Mouse (Mus musculus) heart, adult 2 months (tissue): ENCODE data around the gene Uspl1. TPM values are rescaled to one million over a fixed set of nuclear protein-coding genes. Genes with fewer than 3 reads are reported as not detected.
"Not testable (repeated sequence)": the region's sequence is repeated elsewhere in the genome, so short reads cannot be mapped to it uniquely, and the experiment has no call there.

Experiments
- DNase-seq, 2 experiments: peaks; one replicate each; pipeline ENCODE4 v3.0.0; 2021
- H3K27ac ChIP-seq: fragments of 200-600 bp; 2 replicates; pipeline ENCODE4 v1.8.1; 2022
- H3K27me3 ChIP-seq: fragments of 200-500 bp; 2 replicates; pipeline ENCODE4 v1.6.1; 2012; ENCODE audit warnings: mild to moderate bottlenecking, low read length, inconsistent platforms, mixed read lengths; ENCODE audit not compliant: control insufficient read depth, insufficient read depth
- H3K36me3 ChIP-seq: fragments of 200-500 bp; 2 replicates; pipeline ENCODE4 v1.6.1; 2012; ENCODE audit warnings: low read length, inconsistent platforms; ENCODE audit not compliant: control insufficient read depth, insufficient read depth
- H3K4me1 ChIP-seq: fragments of 200-500 bp; 2 replicates; pipeline ENCODE4 v1.6.1; 2011; ENCODE audit warnings: low read length; ENCODE audit not compliant: control insufficient read depth, insufficient read depth
- H3K4me3 ChIP-seq: fragments of 200-600 bp; 2 replicates; pipeline ENCODE4 v1.8.1; 2022
- H3K79me2 ChIP-seq: fragments of 200-500 bp; replicated peaks from 2 replicates; pipeline ENCODE4 v1.6.1; 2012; ENCODE audit warnings: mild to moderate bottlenecking, inconsistent platforms, low read length, moderate library complexity, mixed read lengths; ENCODE audit not compliant: control insufficient read depth, insufficient read depth
- H3K9ac ChIP-seq: fragments of 200-500 bp; 2 replicates; pipeline ENCODE4 v1.6.1; 2012; ENCODE audit warnings: low read depth, mild to moderate bottlenecking, control low read depth, inconsistent platforms, low read length, mixed read lengths
- CTCF ChIP-seq: fragments of 200-600 bp; IDR thresholded peaks from 2 replicates; pipeline ENCODE4 v1.8.1; 2022; ENCODE audit warnings: antibody characterized with exemption, mild to moderate bottlenecking, moderate library complexity
- EP300 ChIP-seq: fragments of 200-500 bp; IDR thresholded peaks from 2 replicates; pipeline ENCODE4 v1.6.1; 2011; ENCODE audit warnings: low read depth, low read length, control low read depth; ENCODE audit not compliant: insufficient read depth
- POLR2A ChIP-seq: fragments of 200-500 bp; IDR thresholded peaks from 2 replicates; pipeline ENCODE4 v1.6.1; 2011; ENCODE audit warnings: mild to moderate bottlenecking, low read depth, low read length, control low read depth; ENCODE audit not compliant: insufficient read depth
- WGBS: fragments of 180-500 bp; shearing (Covaris S2); methylation state at CpG from one replicate; pipeline ENCODE4 v1.1.7; 2018; 5-methylcytosine and 5-hydroxymethylcytosine counted together
- intact Hi-C: fragments of 180-260 bp; cut with DNase I; formaldehyde crosslinking; loops from one replicate; pipeline ENCODE4 v1.15.1; 2025
- polyA plus RNA-seq: library from polyadenylated mRNA; depleted of rRNA; stranded (reverse); fragments of >200 nt; gene quantifications from 2 replicates; pipeline ENCODE4 v1.2.3, GENCODE M21; 2012
- total RNA-seq, 2 experiments: library from RNA; stranded (reverse); gene quantifications; 2 replicates each; pipeline ENCODE4 v1.2.3; 2021

Uspl1 gene
- total and polyA plus RNA-seq, 3 experiments, result 7.4 to 21.0 (median 17.5) TPM

DNA sequence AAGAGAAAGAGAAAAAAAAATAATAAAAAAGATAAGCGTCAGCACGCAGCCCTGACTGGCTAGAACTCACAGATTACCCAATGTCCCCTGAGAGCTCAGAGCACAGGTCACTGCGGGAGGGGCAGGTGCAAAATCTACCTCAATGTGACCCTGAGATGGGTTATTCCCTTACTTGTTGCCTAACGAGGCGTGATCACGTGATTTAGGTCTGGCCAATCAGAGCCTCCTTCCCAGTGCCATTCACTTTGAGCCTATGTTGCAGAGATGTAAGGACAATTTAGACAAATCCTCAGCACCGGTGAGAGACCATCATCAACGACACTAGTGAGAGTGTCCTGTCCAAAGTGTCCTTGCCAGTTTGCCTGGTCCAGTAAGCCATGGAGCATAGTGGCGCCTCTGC is 43.8 kb upstream of the Uspl1 start:
- 69% methylated on average over 9 of the region's 9 CpGs for WGBS

DNA sequence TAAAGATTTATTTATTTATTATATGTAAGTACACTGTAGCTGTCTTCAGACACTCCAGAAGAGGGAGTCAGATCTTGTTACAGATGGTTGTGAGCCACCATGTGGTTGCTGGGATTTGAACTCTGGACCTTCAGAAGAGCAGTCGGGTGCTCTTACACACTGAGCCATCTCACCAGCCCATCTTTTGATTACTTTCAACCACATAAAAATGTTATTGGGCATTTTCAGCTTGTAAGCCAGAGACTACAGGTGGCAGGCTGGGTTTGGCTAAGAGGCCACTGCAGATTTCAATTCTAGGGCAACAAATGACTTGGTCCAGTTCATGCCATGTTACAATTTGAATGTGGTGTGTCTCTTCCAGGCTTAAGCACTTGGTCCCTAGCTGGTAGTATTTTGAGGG is 43.0 kb upstream of the Uspl1 start:
- H3K27me3 ChIP-seq, H3K4me3 ChIP-seq, H3K4me1 ChIP-seq, DNase-seq, H3K9ac ChIP-seq, H3K79me2 ChIP-seq, H3K27ac ChIP-seq, intact Hi-C loops, H3K36me3 ChIP-seq: not testable (repeated sequence)
- WGBS, result 96% methylated on average over 1 of the region's 1 CpGs

More for the DNA sequence above, 43.8 kb upstream of the Uspl1 start:
- no peaks in the 10 kb centered on the region for H3K36me3 ChIP-seq
- peaks cover 2% of the 10 kb centered on the region; the same call in 1 of the 2 replicates for H3K4me1 ChIP-seq
- no peak for DNase-seq
- H3K9ac ChIP-seq, result no peak overlapping the region
- no peak overlapping the region for H3K4me3 ChIP-seq
- intact Hi-C loops, result no loop called here
- TF ChIP-seq POLR2A (no peak), CTCF (no peak)
- H3K27ac ChIP-seq, result no peak overlapping the region
- H3K27me3 ChIP-seq, result no peaks in the 10 kb centered on the region
- H3K79me2 ChIP-seq, result no peaks in the 10 kb centered on the region

DNA sequence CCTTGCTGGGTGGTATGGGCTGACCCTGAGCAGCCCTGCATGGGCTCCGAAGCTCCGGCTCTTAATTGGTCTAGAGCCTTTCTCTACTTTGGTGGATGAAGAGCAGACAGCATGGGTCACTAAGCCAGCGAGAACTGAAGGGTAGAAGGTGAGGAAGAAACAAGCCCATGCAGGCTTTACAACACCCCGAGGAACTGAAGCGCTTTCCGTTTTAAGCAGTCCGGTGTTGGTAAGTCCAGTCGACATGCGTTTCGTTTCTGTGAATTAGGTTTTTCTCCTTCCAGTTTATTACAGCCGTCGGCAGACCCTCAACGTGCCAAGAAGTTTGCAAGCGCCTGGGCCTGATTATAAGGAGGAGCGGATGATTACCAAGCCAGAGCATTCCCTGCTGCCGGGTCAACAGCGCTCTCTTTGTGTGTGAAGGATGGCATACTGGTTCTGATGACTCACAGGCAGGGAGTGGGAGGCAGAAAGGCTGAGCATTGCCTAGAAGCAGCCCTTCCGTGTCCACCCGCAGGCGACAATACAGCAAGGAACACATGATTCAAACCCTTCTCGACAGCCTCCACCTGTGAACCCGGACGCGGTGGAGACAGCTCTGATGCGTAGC is 40.3 kb upstream of the Uspl1 start:
- Histone ChIP-seq H3K36me3 (no peaks in the 10 kb centered on the region), H3K9ac (no peak overlapping the region), H3K79me2 (no peaks in the 10 kb centered on the region), H3K4me3 (no peak overlapping the region), H3K27me3 (no peaks in the 10 kb centered on the region), H3K27ac (no peak overlapping the region), H3K4me1 (no peaks in the 10 kb centered on the region)
- DNase-seq, result peak; percentile 24 to 25
- 66% methylated on average over 25 of the region's 25 CpGs for WGBS
- intact Hi-C loops, result no loop called here
- no peak for TF ChIP-seq EP300
- no peak for TF ChIP-seq CTCF
- TF ChIP-seq POLR2A, result no peak

- no peak for TF ChIP-seq CTCF
- TF ChIP-seq EP300, result no peak
- TF ChIP-seq POLR2A, result no peak
- H3K27me3 ChIP-seq, result no peaks in the 10 kb centered on the region
- no peak overlapping the region for H3K4me3 ChIP-seq
- DNase-seq, result no peak
- no peak overlapping the region for H3K9ac ChIP-seq
- intact Hi-C loops, result no loop called here
- no peaks in the 10 kb centered on the region for H3K36me3 ChIP-seq
- no peaks in the 10 kb centered on the region for H3K4me1 ChIP-seq
- WGBS, result 84% methylated on average over 7 of the region's 7 CpGs
- no peaks in the 10 kb centered on the region for H3K79me2 ChIP-seq
- H3K27ac ChIP-seq, result no peak overlapping the region
These were observed 37.5 kb upstream of the Uspl1 start for GRCm38 (mm10) chr5:149146691-149147090.

DNA sequence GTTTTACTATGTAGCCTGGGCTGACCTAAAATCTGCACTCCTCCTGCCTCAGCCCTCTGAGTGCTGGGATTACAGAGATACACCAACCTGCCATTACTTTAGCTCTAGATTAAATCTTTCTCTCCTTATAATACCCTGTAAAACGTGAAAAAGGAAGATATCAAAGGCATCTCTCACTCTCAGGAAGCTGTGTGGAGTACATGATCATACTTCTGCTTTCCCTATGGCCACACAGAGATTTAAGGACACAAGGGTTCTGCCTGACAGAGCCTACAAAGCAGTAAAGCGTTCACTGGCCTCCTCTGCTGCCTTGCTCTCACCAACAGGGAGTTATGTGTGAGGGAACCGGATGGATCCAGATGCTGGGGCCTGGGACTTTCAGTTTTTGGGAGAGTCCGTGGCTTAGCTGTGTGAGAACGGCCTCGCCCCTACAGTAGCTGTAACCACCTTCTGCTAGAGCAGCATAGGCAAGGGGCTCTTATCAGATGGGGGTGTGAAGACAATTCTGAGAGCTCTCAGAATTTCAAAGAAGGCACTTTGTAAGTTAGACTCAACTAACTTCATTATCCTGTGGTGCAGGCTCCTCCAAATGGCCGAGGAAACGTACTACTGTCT is 36.7 kb upstream of the Uspl1 start:
- no peaks in the 10 kb centered on the region for H3K27me3 ChIP-seq
- 76% methylated on average over 8 of the region's 8 CpGs for WGBS
- no peaks in the 10 kb centered on the region for H3K79me2 ChIP-seq
- no peaks in the 10 kb centered on the region for H3K36me3 ChIP-seq
- H3K4me3 ChIP-seq, result no peak overlapping the region
- no peak for DNase-seq
- H3K4me1 ChIP-seq, result peaks cover 1% of the 10 kb centered on the region; the same call in 1 of the 2 replicates
- H3K27ac ChIP-seq, result no peak overlapping the region
- intact Hi-C loops, result no loop called here
- no peak for TF ChIP-seq CTCF
- no peak for TF ChIP-seq EP300
- TF ChIP-seq POLR2A, result no peak
- no peak overlapping the region for H3K9ac ChIP-seq

- Histone ChIP-seq H3K27ac (no peak overlapping the region), H3K4me1 (peaks cover 1% of the 10 kb centered on the region; the same call in 1 of the 2 replicates), H3K9ac (no peak overlapping the region), H3K36me3 (no peaks in the 10 kb centered on the region), H3K4me3 (no peak overlapping the region), H3K27me3 (no peaks in the 10 kb centered on the region), H3K79me2 (no peaks in the 10 kb centered on the region)
- WGBS, result 98% methylated on average over 3 of the region's 3 CpGs
- intact Hi-C loops, result no loop called here
- no peak for TF ChIP-seq EP300
- TF ChIP-seq POLR2A, result no peak
- no peak for TF ChIP-seq CTCF
- DNase-seq, result no peak
These were observed 33.3 kb upstream of the Uspl1 start for GRCm38 (mm10) chr5:149150882-149151281.
